13 mouse cellular contexts compared by ENCODE assay signal in genomic region chr16:89660071-89660470, GRCm38 (mm10).
"Had no signal": no experiment of that assay in that cellular context is flagged by ENCODE, and none has a peak within 500 bp of the region (broad histone marks: within the 10 kb centered on the region; RNA-seq: fewer than 3 reads in every experiment).

No protein-coding gene starts in this region.

- DNase-seq: gastrocnemius, postnatal 14 days; gastrocnemius, postnatal 36 days; heart, adult 18-20 months; heart, postnatal 14 days; heart, postnatal 36 days; kidney, adult 11 months; kidney, adult 8-10 months; kidney, postnatal 25 days; layer of hippocampus, adult 9-11 months; layer of hippocampus, postnatal 36 days; left cerebral cortex, postnatal 4 days; liver, embryonic 13.5 days; liver, postnatal 0 days had no signal
